Mouse (Mus musculus): Measurements from ENCODE around the gene D430041D05Rik. TPM values are rescaled to one million over a fixed set of nuclear protein-coding genes. Genes with fewer than 3 reads are reported as not detected.
A peak's percentile ranks its signal among the peaks of the same experiment; 100 is the strongest.

The D430041D05Rik gene
- polyA plus RNA-seq, 1 experiment = 18.1 TPM

- TF ChIP-seq CTCF (IDR thresholded peaks at IDR 0.05; ENCODE audit: borderline replicate concordance, extremely low read depth, insufficient read depth, insufficient read length) = no peak
- no peak for TF ChIP-seq POLR2A (IDR thresholded peaks at IDR 0.05; ENCODE audit: borderline replicate concordance, extremely low read depth, insufficient read depth, insufficient read length, poor library complexity, severe bottlenecking)
- no peak for DNase-seq (ENCODE audit: low read depth)
These were observed 149.7 kb downstream of the D430041D05Rik start for GRCm38 (mm10) chr2:104260920-104261740.

- peak; percentile 24 for DNase-seq (ENCODE audit: low read depth)
- TF ChIP-seq POLR2A (IDR thresholded peaks at IDR 0.05; ENCODE audit: borderline replicate concordance, extremely low read depth, insufficient read depth, insufficient read length, poor library complexity, severe bottlenecking) (no peak), CTCF (IDR thresholded peaks at IDR 0.05; ENCODE audit: borderline replicate concordance, extremely low read depth, insufficient read depth, insufficient read length) (no peak)
These were observed 154.2 kb downstream of the D430041D05Rik start for GRCm38 (mm10) chr2:104256585-104256984.

GRCm38 (mm10) chr2:104254944-104255343 lies 155.9 kb downstream of the D430041D05Rik start:
- DNase-seq (ENCODE audit: low read depth) = no peak

GRCm38 (mm10) chr2:104253341-104253740 lies 157.5 kb downstream of the D430041D05Rik start:
- TF ChIP-seq POLR2A (IDR thresholded peaks at IDR 0.05; ENCODE audit: borderline replicate concordance, extremely low read depth, insufficient read depth, insufficient read length, poor library complexity, severe bottlenecking) (no peak), CTCF (IDR thresholded peaks at IDR 0.05; ENCODE audit: borderline replicate concordance, extremely low read depth, insufficient read depth, insufficient read length) (no peak)
- DNase-seq (ENCODE audit: low read depth) = no peak

More at GRCm38 (mm10) chr2:104254944-104255343, 155.9 kb downstream of the D430041D05Rik start:
- TF ChIP-seq CTCF (IDR thresholded peaks at IDR 0.05; ENCODE audit: borderline replicate concordance, extremely low read depth, insufficient read depth, insufficient read length) (no peak), POLR2A (IDR thresholded peaks at IDR 0.05; ENCODE audit: borderline replicate concordance, extremely low read depth, insufficient read depth, insufficient read length, poor library complexity, severe bottlenecking) (no peak)

- no peak for TF ChIP-seq CTCF (IDR thresholded peaks at IDR 0.05; ENCODE audit: borderline replicate concordance, extremely low read depth, insufficient read depth, insufficient read length)
- TF ChIP-seq POLR2A (IDR thresholded peaks at IDR 0.05; ENCODE audit: borderline replicate concordance, extremely low read depth, insufficient read depth, insufficient read length, poor library complexity, severe bottlenecking) = no peak
- peak; percentile 86 for DNase-seq (ENCODE audit: low read depth)
These were observed 159.2 kb downstream of the D430041D05Rik start for GRCm38 (mm10) chr2:104251647-104252046.

- TF ChIP-seq POLR2A (IDR thresholded peaks at IDR 0.05; ENCODE audit: borderline replicate concordance, extremely low read depth, insufficient read depth, insufficient read length, poor library complexity, severe bottlenecking) (no peak), CTCF (IDR thresholded peaks at IDR 0.05; ENCODE audit: borderline replicate concordance, extremely low read depth, insufficient read depth, insufficient read length) (no peak)
- DNase-seq (ENCODE audit: low read depth) = no peak
These were observed 161.0 kb downstream of the D430041D05Rik start for GRCm38 (mm10) chr2:104249856-104250255.

GRCm38 (mm10) chr2:104246851-104247250 lies 164.0 kb downstream of the D430041D05Rik start:
- peak; percentile 37 for DNase-seq (ENCODE audit: low read depth)

GRCm38 (mm10) chr2:104242055-104242454 lies 168.8 kb downstream of the D430041D05Rik start:
- no peak for DNase-seq (ENCODE audit: low read depth)

More at GRCm38 (mm10) chr2:104246851-104247250, 164.0 kb downstream of the D430041D05Rik start:
- TF ChIP-seq CTCF (IDR thresholded peaks at IDR 0.05; ENCODE audit: borderline replicate concordance, extremely low read depth, insufficient read depth, insufficient read length) (no peak), POLR2A (IDR thresholded peaks at IDR 0.05; ENCODE audit: borderline replicate concordance, extremely low read depth, insufficient read depth, insufficient read length, poor library complexity, severe bottlenecking) (no peak)

GRCm38 (mm10) chr2:104237141-104237540 lies 173.7 kb downstream of the D430041D05Rik start:
- no peak for DNase-seq (ENCODE audit: low read depth)
- no peak for TF ChIP-seq CTCF (IDR thresholded peaks at IDR 0.05; ENCODE audit: borderline replicate concordance, extremely low read depth, insufficient read depth, insufficient read length)
- TF ChIP-seq POLR2A (IDR thresholded peaks at IDR 0.05; ENCODE audit: borderline replicate concordance, extremely low read depth, insufficient read depth, insufficient read length, poor library complexity, severe bottlenecking) = no peak

More at GRCm38 (mm10) chr2:104242055-104242454, 168.8 kb downstream of the D430041D05Rik start:
- TF ChIP-seq CTCF (IDR thresholded peaks at IDR 0.05; ENCODE audit: borderline replicate concordance, extremely low read depth, insufficient read depth, insufficient read length) (no peak), POLR2A (IDR thresholded peaks at IDR 0.05; ENCODE audit: borderline replicate concordance, extremely low read depth, insufficient read depth, insufficient read length, poor library complexity, severe bottlenecking) (no peak)

GRCm38 (mm10) chr2:104230444-104230843 lies 180.4 kb downstream of the D430041D05Rik start:
- DNase-seq (ENCODE audit: low read depth) = no peak
- TF ChIP-seq CTCF (IDR thresholded peaks at IDR 0.05; ENCODE audit: borderline replicate concordance, extremely low read depth, insufficient read depth, insufficient read length) (no peak), POLR2A (IDR thresholded peaks at IDR 0.05; ENCODE audit: borderline replicate concordance, extremely low read depth, insufficient read depth, insufficient read length, poor library complexity, severe bottlenecking) (no peak)

GRCm38 (mm10) chr2:104226057-104226456 lies 184.8 kb downstream of the D430041D05Rik start:
- no peak for TF ChIP-seq POLR2A (IDR thresholded peaks at IDR 0.05; ENCODE audit: borderline replicate concordance, extremely low read depth, insufficient read depth, insufficient read length, poor library complexity, severe bottlenecking)
- no peak for TF ChIP-seq CTCF (IDR thresholded peaks at IDR 0.05; ENCODE audit: borderline replicate concordance, extremely low read depth, insufficient read depth, insufficient read length)
- DNase-seq (ENCODE audit: low read depth) = no peak
